Mouse (Mus musculus) embryonic fibroblast, embryonic 13.5 days (primary cell): Measurements from ENCODE around the gene Snap23. TPM values are rescaled to one million over a fixed set of nuclear protein-coding genes. Genes with fewer than 3 reads are reported as not detected.

ENCODE experiments used
- H3K27ac ChIP-seq: 2 replicates; pipeline ENCODE4 v1.5.1; 2012; ENCODE audit warnings: low read length, control low read depth, inconsistent platforms; ENCODE audit not compliant: insufficient read depth
- H3K4me1 ChIP-seq: 2 replicates; pipeline ENCODE4 v1.6.1; 2011; ENCODE audit warnings: low read length; ENCODE audit not compliant: control insufficient read depth, insufficient read depth
- H3K4me3 ChIP-seq: 2 replicates; pipeline ENCODE4 v1.5.1; 2011; ENCODE audit warnings: mild to moderate bottlenecking, control low read depth, low read length; ENCODE audit not compliant: insufficient read depth
- CTCF ChIP-seq: IDR thresholded peaks from 2 replicates; pipeline ENCODE4 v1.5.1; 2011; ENCODE audit warnings: mild to moderate bottlenecking, control low read depth, low read length, moderate library complexity, borderline replicate concordance; ENCODE audit not compliant: insufficient read depth
- POLR2A ChIP-seq: IDR thresholded peaks from 2 replicates; pipeline ENCODE4 v1.6.1; 2011; ENCODE audit warnings: low read depth, mild to moderate bottlenecking, control low read depth, low read length, moderate library complexity
- polyA plus RNA-seq: library from polyadenylated mRNA; stranded (reverse); fragments of >200 nt; gene quantifications from 2 replicates; pipeline ENCODE4 v1.2.4, GENCODE M21; 2011; ENCODE audit warnings: low read depth; ENCODE audit not compliant: missing spikeins, insufficient read length

Gene Snap23
- polyA plus RNA-seq, 1 experiment, result 115 TPM

DNA sequence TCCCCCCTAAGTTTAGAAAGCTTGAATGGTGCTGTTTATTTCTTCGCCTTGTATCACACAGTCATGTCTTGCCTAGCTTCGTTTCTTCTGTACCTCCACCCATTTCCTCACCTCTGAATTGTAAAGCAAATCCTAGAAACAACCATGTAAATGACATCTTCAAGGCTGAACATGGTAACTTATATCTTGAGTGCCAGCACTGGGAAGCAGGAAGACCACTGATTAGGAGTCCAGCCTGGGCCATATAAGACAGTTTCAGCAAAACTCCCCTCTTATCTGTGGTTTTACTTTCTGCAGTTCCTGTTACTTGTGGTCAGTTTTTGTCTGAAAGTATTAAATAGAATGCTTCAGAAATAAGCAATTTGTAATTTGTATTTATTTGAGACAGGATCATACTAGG lies 8.5 kb downstream of the Snap23 start:
- Histone ChIP-seq H3K4me1 (peaks cover 2% of the 10 kb centered on the region; the same call in 1 of the 2 replicates), H3K4me3 (no peak overlapping the region)
- no peak for TF ChIP-seq POLR2A
- TF ChIP-seq CTCF, result no peak

DNA sequence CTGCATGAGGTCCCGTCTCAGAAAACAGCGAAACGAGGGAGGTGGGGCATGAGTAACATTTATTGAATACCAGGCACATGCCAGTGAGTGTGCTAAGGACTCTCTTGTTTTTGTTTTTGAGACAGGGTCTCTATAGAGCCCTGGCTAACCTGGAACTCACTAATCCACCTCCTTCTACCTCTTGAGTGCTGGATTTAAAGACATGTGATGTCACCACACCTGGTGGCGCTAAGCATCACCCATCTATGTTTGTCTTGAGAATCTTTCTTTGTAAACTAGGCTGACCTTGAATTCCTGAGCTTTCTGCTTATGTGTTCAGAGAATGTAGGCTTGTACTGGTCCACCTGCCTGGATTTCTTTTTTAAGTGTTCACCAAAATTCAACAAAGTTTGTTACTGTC lies 10.3 kb downstream of the Snap23 start:
- TF ChIP-seq CTCF (no peak), POLR2A (no peak)
- no peak overlapping the region for H3K4me3 ChIP-seq
- no peak overlapping the region for H3K27ac ChIP-seq
- peaks cover 2% of the 10 kb centered on the region; the same call in 1 of the 2 replicates for H3K4me1 ChIP-seq

More for the DNA sequence above, 8.5 kb downstream of the Snap23 start:
- H3K27ac ChIP-seq, result no peak overlapping the region

DNA sequence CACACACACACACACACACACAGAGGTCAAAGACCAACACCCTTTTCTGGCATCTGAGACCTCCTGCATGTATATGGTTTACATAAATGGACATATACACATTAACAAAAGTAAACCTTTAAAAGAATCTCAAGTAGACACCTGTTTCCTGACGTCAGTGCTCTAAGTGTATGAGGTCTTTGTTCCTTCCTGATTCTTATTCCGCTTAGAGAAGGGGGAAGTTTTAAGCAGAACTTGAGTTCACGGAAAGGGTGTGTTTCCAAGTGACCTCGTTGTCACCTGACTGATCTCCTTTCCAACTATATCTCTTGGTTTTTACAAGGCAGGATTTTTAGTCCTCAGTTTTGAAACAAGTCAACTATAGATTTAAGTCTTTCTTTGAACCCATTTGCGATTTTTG lies 10.8 kb downstream of the Snap23 start:
- no peak for TF ChIP-seq CTCF
- TF ChIP-seq POLR2A, result no peak
- no peak overlapping the region for H3K27ac ChIP-seq
- H3K4me3 ChIP-seq, result no peak overlapping the region
- H3K4me1 ChIP-seq, result peaks cover 2% of the 10 kb centered on the region; the same call in 1 of the 2 replicates

DNA sequence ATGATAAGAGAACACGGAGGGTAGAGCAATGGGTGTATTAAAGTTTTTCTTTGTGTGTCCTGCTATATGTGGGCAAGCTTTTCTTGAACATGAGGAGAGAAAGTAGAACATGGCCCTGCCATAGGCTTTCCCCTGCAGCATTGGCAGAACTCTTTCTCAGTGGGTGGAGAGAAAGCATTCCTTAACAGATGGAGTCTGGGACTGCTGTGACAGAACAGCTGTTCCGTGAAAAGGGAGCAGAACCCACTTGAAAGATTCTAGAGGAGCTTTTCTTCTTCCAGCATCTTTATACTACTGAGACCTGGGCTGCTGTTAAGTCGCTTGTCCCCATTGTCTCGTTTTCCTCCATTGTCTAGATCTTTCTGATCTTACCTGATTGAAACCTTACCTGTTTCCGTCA lies 22.3 kb downstream of the Snap23 start:
- no peaks in the 10 kb centered on the region for H3K4me1 ChIP-seq
- no peak overlapping the region for H3K27ac ChIP-seq
- no peak for TF ChIP-seq CTCF
- no peak for TF ChIP-seq POLR2A
- no peak overlapping the region for H3K4me3 ChIP-seq

DNA sequence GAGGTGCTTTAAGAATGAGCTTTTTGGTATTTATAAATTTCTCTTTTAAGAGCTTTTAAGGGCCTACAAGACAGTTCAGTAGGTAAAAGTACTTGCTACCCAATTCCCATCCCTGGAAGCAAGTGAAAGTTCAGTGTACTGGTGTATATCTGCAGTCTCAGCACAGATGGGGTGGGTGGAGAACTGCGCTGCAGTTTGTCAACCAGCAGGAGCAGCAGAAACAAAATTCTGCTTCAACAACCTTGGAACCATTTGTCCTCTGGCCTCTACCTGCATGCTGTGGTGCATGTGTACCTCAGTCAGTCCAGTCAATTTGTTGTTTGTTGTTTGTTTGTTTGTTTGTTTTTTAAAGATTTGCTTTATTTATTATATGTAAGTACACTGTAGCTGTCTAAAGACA lies 24.8 kb downstream of the Snap23 start:
- Histone ChIP-seq H3K27ac (no peak overlapping the region), H3K4me1 (no peaks in the 10 kb centered on the region), H3K4me3 (no peak overlapping the region)
- no peak for TF ChIP-seq POLR2A
- no peak for TF ChIP-seq CTCF

DNA sequence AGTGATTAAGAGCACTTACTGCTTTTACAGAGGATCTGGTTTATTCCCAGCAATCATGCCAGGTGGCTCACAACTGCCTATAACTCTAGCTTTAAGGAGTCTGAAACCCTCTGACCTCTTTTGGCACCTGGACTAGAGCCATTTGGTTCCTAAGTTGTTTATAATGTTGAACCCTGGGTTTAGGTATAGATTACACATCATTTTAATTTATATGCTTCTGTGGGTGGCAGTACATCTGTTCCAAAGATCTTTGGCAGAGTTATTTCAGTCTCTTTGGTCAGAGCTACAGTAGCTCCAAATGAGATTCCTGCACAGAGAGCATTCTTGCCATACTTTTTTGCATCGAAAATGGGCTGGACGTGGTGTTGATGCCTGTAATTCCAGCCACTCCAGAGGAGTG lies 30.3 kb downstream of the Snap23 start:
- Histone ChIP-seq H3K4me1 (no peaks in the 10 kb centered on the region), H3K4me3 (no peak overlapping the region), H3K27ac (no peak overlapping the region)
- TF ChIP-seq POLR2A, result no peak

DNA sequence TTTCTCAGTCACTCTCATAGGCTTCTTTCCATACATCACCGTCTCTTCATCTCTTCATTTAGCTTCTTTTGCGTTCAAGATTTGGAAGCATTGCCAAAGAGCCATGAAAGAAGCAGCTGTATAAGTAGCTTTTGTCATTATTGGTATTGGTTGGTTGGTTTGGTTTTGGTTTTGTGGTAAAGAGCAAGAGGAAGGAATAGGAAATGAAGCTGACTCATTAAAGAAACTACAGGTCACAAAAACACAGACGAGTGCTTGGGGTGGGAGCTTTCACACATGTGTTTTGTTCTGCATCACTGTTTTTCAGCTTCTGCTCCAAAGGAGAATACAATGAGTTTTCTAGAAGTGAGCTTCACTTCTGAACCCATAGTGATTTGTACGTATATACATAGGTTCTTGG lies 32.0 kb downstream of the Snap23 start:
- TF ChIP-seq CTCF (no peak), POLR2A (no peak)
- Histone ChIP-seq H3K4me3 (no peak overlapping the region), H3K27ac (no peak overlapping the region), H3K4me1 (no peaks in the 10 kb centered on the region)

DNA sequence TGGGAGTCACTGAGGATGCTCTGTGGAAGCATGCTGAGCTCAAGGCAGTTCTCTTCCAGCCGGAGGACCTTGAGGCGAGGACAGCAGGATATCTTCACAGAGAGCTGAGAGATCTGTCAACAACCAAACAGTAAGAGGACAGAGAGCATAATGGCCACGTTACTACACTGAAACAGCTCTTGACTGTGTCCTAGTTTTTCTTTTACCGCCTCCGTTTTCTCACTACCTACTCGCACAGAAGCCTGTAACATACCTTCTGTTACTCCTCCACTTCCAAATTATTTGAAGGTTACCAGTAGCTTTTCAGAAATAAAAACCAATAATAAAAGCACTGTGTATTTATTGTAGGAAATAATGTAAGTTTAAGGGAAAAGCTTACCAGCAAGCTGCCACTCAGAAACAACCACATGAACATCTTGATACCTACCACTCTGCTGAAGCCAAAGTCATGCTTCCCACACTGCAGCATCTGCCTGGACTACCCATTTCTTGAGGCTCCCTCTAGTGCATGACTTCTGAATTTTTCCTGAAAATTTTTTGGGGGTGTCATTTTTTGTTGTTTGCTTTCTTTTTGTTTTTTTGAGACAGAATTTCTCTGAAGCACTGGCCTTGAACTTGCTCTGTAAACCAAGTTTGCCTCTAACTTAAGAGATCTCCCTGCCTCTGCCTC lies 38.7 kb downstream of the Snap23 start:
- TF ChIP-seq POLR2A, result no peak
- peak; percentile 26; the same call in 1 of the 2 replicates for TF ChIP-seq CTCF
- H3K4me1 ChIP-seq, result peaks cover 3% of the 10 kb centered on the region; the same call in 1 of the 2 replicates
- no peak overlapping the region for H3K4me3 ChIP-seq
- H3K27ac ChIP-seq, result no peak overlapping the region

DNA sequence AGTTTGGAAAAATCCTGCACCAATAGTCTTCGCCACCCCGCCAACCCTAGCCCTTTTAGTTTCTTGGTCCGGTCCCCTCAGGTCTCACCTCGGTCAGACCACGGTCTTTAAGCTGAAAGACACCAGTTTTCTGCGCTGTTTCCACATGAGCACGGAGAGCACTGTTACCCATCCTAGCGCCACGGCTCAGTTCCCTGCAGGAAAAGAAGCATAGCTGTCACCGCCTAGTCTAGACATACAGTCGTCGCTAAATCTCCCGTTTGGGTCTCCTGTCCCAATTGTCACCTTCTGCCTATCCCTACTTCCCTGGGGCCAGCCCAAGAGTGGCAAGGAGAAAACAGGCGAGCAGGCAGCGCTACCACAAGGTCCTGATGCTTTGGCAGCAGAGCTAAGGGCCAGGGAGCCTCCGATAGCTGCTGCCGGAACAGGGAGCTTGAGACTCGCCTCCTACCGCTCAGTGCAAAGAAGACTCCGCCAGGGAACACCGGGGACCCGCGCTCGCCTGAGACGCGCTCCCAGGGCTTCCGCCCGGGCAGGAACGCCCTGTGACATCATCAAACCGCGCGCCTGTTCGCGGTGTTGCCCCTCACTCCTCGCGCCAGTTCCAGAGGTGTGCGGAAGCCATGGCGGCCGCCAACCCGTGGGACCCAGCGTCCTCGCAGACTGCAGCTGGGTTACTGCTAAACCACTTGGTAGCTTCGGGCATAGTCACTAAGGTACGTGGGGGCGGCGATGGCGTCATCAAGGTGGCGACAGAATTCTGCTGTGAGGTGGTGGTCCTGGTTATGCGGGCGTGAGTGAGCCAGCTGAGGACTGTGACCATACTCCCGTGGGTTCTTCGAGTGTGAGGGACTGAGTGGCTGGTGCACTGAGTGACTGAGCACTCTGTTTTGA lies 41.6 kb downstream of the Snap23 start, which contains the start of the genes Haus2 and Lrrc57:
Gene Haus2 (plus strand): TSS at position 554 of the 894 bp plus-strand sequence.
Gene Lrrc57 (minus strand): TSS at position 691 of the 894 bp plus-strand sequence.
- H3K4me3 ChIP-seq, result peak within 1 kb of the TSS; percentile 78
- peak within 1 kb of the TSS; percentile 35; the same call in 1 of the 2 replicates for H3K27ac ChIP-seq
- peaks cover 3% of the 10 kb centered on the region; the same call in 1 of the 2 replicates for H3K4me1 ChIP-seq
- TF ChIP-seq POLR2A (0 out of 2 replicates have a peak, but pooled peaks have one; percentile 88), CTCF (no peak)
